Mouse (Mus musculus): Measurements from ENCODE around the gene Gm10065. TPM values are rescaled to one million over a fixed set of nuclear protein-coding genes. Genes with fewer than 3 reads are reported as not detected.
A peak's percentile ranks its signal among the peaks of the same experiment; 100 is the strongest.

Gm10065 gene
- polyA plus RNA-seq, 1 experiment from 2014 or later = not detected

GRCm38 (mm10) chr13:21446796-21447195 lies 32.4 kb downstream of the Gm10065 start:
- H3K4me2 ChIP-seq (ENCODE audit: low read depth, low read length) = no peak overlapping the region
- H3K36me3 ChIP-seq (ENCODE audit: control insufficient read depth, insufficient read depth) = peaks cover 46% of the 10 kb centered on the region
- no peaks in the 10 kb centered on the region for H3K4me1 ChIP-seq (ENCODE audit: control insufficient read depth, insufficient read depth, low read length)
- no peaks in the 10 kb centered on the region for H3K9me3 ChIP-seq (replicated peaks; ENCODE audit: control insufficient read depth, low read length)
- 85% methylated on average over 9 of the region's 9 CpGs for WGBS
- ATAC-seq (replicated peaks; ENCODE audit: extremely low read depth, insufficient read depth, low FRiP score) = no peak
- H3K4me3 ChIP-seq (ENCODE audit: low read length) = no peak overlapping the region
- H3K27me3 ChIP-seq (ENCODE audit: control insufficient read depth, insufficient read depth, low read length) = no peaks in the 10 kb centered on the region
- H3K27ac ChIP-seq (ENCODE audit: low read length) = no peak overlapping the region
- no peak overlapping the region for H3K9ac ChIP-seq (ENCODE audit: low read length)

- Histone ChIP-seq H3K9me3 (replicated peaks; ENCODE audit: control insufficient read depth, low read length) (no peaks in the 10 kb centered on the region), H3K36me3 (ENCODE audit: control insufficient read depth, insufficient read depth) (peaks cover 23% of the 10 kb centered on the region), H3K4me2 (ENCODE audit: low read depth, low read length) (peak overlapping the region; percentile 74), H3K4me3 (ENCODE audit: low read length) (peak overlapping the region; percentile 57), H3K4me1 (ENCODE audit: control insufficient read depth, insufficient read depth, low read length) (peaks cover 5% of the 10 kb centered on the region; the same call in 1 of the 2 replicates), H3K27me3 (ENCODE audit: control insufficient read depth, insufficient read depth, low read length) (no peaks in the 10 kb centered on the region), H3K9ac (ENCODE audit: low read length) (peak overlapping the region; percentile 73), H3K27ac (ENCODE audit: low read length) (peak overlapping the region; percentile 86)
- 21% methylated on average over 10 of the region's 10 CpGs for WGBS
- no peak for ATAC-seq (replicated peaks; ENCODE audit: extremely low read depth, insufficient read depth, low FRiP score)
These were observed 38.1 kb downstream of the Gm10065 start for GRCm38 (mm10) chr13:21441207-21441572.

- peaks cover 22% of the 10 kb centered on the region for H3K36me3 ChIP-seq (ENCODE audit: control insufficient read depth, insufficient read depth)
- H3K4me2 ChIP-seq (ENCODE audit: low read depth, low read length) = peak within 1 kb of the TSS; percentile 74
- peak within 1 kb of the TSS; percentile 86 for H3K27ac ChIP-seq (ENCODE audit: low read length)
- no peaks in the 10 kb centered on the region for H3K27me3 ChIP-seq (ENCODE audit: control insufficient read depth, insufficient read depth, low read length)
- H3K9ac ChIP-seq (ENCODE audit: low read length) = peak within 1 kb of the TSS; percentile 73
- H3K4me3 ChIP-seq (ENCODE audit: low read length) = peak within 1 kb of the TSS; percentile 57
- WGBS = under 1% methylated on average over 32 of the region's 32 CpGs
- H3K4me1 ChIP-seq (ENCODE audit: control insufficient read depth, insufficient read depth, low read length) = peaks cover 5% of the 10 kb centered on the region; the same call in 1 of the 2 replicates
- no peaks in the 10 kb centered on the region for H3K9me3 ChIP-seq (replicated peaks; ENCODE audit: control insufficient read depth, low read length)
- peak; percentile 86 for ATAC-seq (replicated peaks; ENCODE audit: extremely low read depth, insufficient read depth, low FRiP score)
These were observed 38.6 kb downstream of the Gm10065 start, which contains the start of gene Pgbd1 for GRCm38 (mm10) chr13:21440503-21441206. Gene Pgbd1, minus strand, starts transcription at chr13:21441058.

GRCm38 (mm10) chr13:21435476-21435875 lies 43.8 kb downstream of the Gm10065 start:
- H3K4me1 ChIP-seq (ENCODE audit: control insufficient read depth, insufficient read depth, low read length) = peaks cover 5% of the 10 kb centered on the region; the same call in 1 of the 2 replicates
- H3K4me3 ChIP-seq (ENCODE audit: low read length) = no peak overlapping the region
- no peak overlapping the region for H3K9ac ChIP-seq (ENCODE audit: low read length)
- ATAC-seq (replicated peaks; ENCODE audit: extremely low read depth, insufficient read depth, low FRiP score) = no peak
- no peaks in the 10 kb centered on the region for H3K36me3 ChIP-seq (ENCODE audit: control insufficient read depth, insufficient read depth)
- 0 out of 2 replicates have a peak overlapping the region, but pooled peaks have one; percentile 5 for H3K27ac ChIP-seq (ENCODE audit: low read length)
- H3K27me3 ChIP-seq (ENCODE audit: control insufficient read depth, insufficient read depth, low read length) = no peaks in the 10 kb centered on the region
- no peaks in the 10 kb centered on the region for H3K9me3 ChIP-seq (replicated peaks; ENCODE audit: control insufficient read depth, low read length)
- WGBS = 66% methylated on average over 4 of the region's 4 CpGs
- no peak overlapping the region for H3K4me2 ChIP-seq (ENCODE audit: low read depth, low read length)

MicroRNAs encoded within 50 kb of the gene (microRNA counts, 519-probe panel; counts per million panel counts)
- 2,732 counts per million, percentile 70 among the panel's probes with 10 or more counts for microRNA mmu-miR-1896

Small RNAs within 50 kb of the gene (microRNA-seq; reads per million reads assigned to microRNA genes)
- gene Mir1896 = not detected

Other genes with a start within 250 kb of the Gm10065 start
- gene Gpx5, start 186.7 kb downstream of the Gm10065 start, polyA plus RNA-seq (2015; fragmentation: Nextera tagmentation; extraction: Ambion mirVana) = not detected in 2 replicates
- gene Gpx6, start 167.3 kb downstream of the Gm10065 start, polyA plus RNA-seq (2015; fragmentation: Nextera tagmentation; extraction: Ambion mirVana) = 0.21 TPM in 1 of 2 replicates, not detected in the other
- gene Olfr1367, start 132.5 kb downstream of the Gm10065 start, polyA plus RNA-seq (2015; fragmentation: Nextera tagmentation; extraction: Ambion mirVana) = not detected in 2 replicates
- 7.2 and 9.1 TPM in 2 replicates for gene Zscan12, start 116.6 kb downstream of the Gm10065 start, polyA plus RNA-seq (2015; fragmentation: Nextera tagmentation; extraction: Ambion mirVana)
- gene Zkscan3, start 76.7 kb downstream of the Gm10065 start, polyA plus RNA-seq (2015; fragmentation: Nextera tagmentation; extraction: Ambion mirVana) = 70.4 and 73.1 TPM in 2 replicates
- 3.2 and 3.9 TPM in 2 replicates for gene Pgbd1, start 38.4 kb downstream of the Gm10065 start, polyA plus RNA-seq (2015; fragmentation: Nextera tagmentation; extraction: Ambion mirVana)
- 25.2 and 25.8 TPM in 2 replicates for gene Zscan26, start 25.7 kb downstream of the Gm10065 start, polyA plus RNA-seq (2015; fragmentation: Nextera tagmentation; extraction: Ambion mirVana)
- 1.5 and 1.7 TPM in 2 replicates for gene Nkapl, start 10.9 kb downstream of the Gm10065 start, polyA plus RNA-seq (2015; fragmentation: Nextera tagmentation; extraction: Ambion mirVana)
- gene Zkscan4, start 534 bp downstream of the Gm10065 start, polyA plus RNA-seq (2015; fragmentation: Nextera tagmentation; extraction: Ambion mirVana) = 1.9 and 2.2 TPM in 2 replicates
- 0.77 and 4.1 TPM in 2 replicates for gene AK157302, start 15.8 kb upstream of the Gm10065 start, polyA plus RNA-seq (2015; fragmentation: Nextera tagmentation; extraction: Ambion mirVana)
- 20.3 and 62.4 TPM in 2 replicates for gene Gm11273, start 22.0 kb upstream of the Gm10065 start, polyA plus RNA-seq (2015; fragmentation: Nextera tagmentation; extraction: Ambion mirVana)
- 3.7 and 4.7 TPM in 2 replicates for gene Zkscan8, start 51.7 kb upstream of the Gm10065 start, polyA plus RNA-seq (2015; fragmentation: Nextera tagmentation; extraction: Ambion mirVana)
- 0.04 TPM in 1 of 2 replicates, not detected in the other for gene Olfr1366, start 63.4 kb upstream of the Gm10065 start, polyA plus RNA-seq (2015; fragmentation: Nextera tagmentation; extraction: Ambion mirVana)
- gene Olfr1535, start 80.5 kb upstream of the Gm10065 start, polyA plus RNA-seq (2015; fragmentation: Nextera tagmentation; extraction: Ambion mirVana) = not detected in 2 replicates
- not detected in 2 replicates for gene Olfr1364, start 102.3 kb upstream of the Gm10065 start, polyA plus RNA-seq (2015; fragmentation: Nextera tagmentation; extraction: Ambion mirVana)
- not detected in 2 replicates for gene Olfr1362, start 134.6 kb upstream of the Gm10065 start, polyA plus RNA-seq (2015; fragmentation: Nextera tagmentation; extraction: Ambion mirVana)
- gene Olfr11, start 163.1 kb upstream of the Gm10065 start, polyA plus RNA-seq (2015; fragmentation: Nextera tagmentation; extraction: Ambion mirVana) = not detected in 2 replicates
- gene Olfr1361, start 183.9 kb upstream of the Gm10065 start, polyA plus RNA-seq (2015; fragmentation: Nextera tagmentation; extraction: Ambion mirVana) = not detected in 2 replicates
- gene Olfr1360, start 198.0 kb upstream of the Gm10065 start, polyA plus RNA-seq (2015; fragmentation: Nextera tagmentation; extraction: Ambion mirVana) = not detected in 2 replicates
- gene Olfr1359, start 218.7 kb upstream of the Gm10065 start, polyA plus RNA-seq (2015; fragmentation: Nextera tagmentation; extraction: Ambion mirVana) = not detected in 2 replicates
- 0.86 and 1.7 TPM in 2 replicates for gene Hist1h2bl, start 236.7 kb upstream of the Gm10065 start, polyA plus RNA-seq (2015; fragmentation: Nextera tagmentation; extraction: Ambion mirVana)
- gene Hist1h2ai, start 237.0 kb upstream of the Gm10065 start, polyA plus RNA-seq (2015; fragmentation: Nextera tagmentation; extraction: Ambion mirVana) = 4.3 and 8.1 TPM in 2 replicates
- gene Hist1h3h, start 238.2 kb upstream of the Gm10065 start, polyA plus RNA-seq (2015; fragmentation: Nextera tagmentation; extraction: Ambion mirVana) = 4.8 and 6.2 TPM in 2 replicates
- gene Hist1h2bm, start 242.6 kb upstream of the Gm10065 start, polyA plus RNA-seq (2015; fragmentation: Nextera tagmentation; extraction: Ambion mirVana) = 1.8 and 2.4 TPM in 2 replicates

Data from heart, embryonic 16.5 days (tissue).